ENCODE assay signal across 29 mouse cellular contexts in the genomic region with DNA sequence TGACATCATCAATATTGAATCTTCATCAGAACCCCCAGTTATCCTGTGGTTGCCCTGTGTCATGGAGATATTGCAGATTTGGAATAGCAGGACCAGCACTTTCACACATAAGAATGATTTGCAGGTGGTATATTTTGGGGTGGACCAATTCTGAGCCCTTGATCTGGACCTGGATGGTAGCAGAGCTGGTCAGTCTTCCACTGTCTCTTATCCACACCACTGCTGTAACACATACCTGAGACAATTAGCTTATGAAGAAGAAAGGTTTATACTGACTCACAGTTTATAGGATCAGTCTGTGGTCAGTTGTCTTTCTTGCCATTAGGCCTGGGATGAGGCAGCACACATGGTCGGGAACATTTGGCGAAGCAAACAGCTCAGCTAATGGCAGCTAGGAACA. TPM values are rescaled to one million over a fixed set of nuclear protein-coding genes. Genes with fewer than 3 reads are reported as not detected.
"Had no signal": no experiment of that assay in that cellular context is flagged by ENCODE, and none has a peak within 500 bp of the region (broad histone marks: within the 10 kb centered on the region; RNA-seq: fewer than 3 reads in every experiment).

No protein-coding gene starts in this region.

- ATAC-seq: forebrain, embryonic 13.5 days; forebrain, embryonic 14.5 days; forebrain, embryonic 15.5 days; forebrain, embryonic 16.5 days; forebrain, postnatal 0 days had no signal

- DNase-seq: cerebellum, adult 18-20 months; cerebellum, adult 2 months; cerebellum, adult 8-10 months; cerebellum, adult 9-10 months; cerebellum, adult 9-11 months; cerebellum, postnatal 10 days; cerebellum, postnatal 14 days; cerebellum, postnatal 25 days; cerebellum, postnatal 36 days; embryo, embryonic 11 days; forebrain, postnatal 0 days; gastrocnemius, adult 2 months; gastrocnemius, postnatal 10 days; gastrocnemius, postnatal 14 days; gastrocnemius, postnatal 25 days; gastrocnemius, postnatal 36 days; heart, adult 18-20 months had no signal

- H3K4me1 ChIP-seq: embryonic facial prominence, embryonic 12.5 days; embryonic facial prominence, embryonic 15.5 days; forebrain, embryonic 10.5 days; forebrain, embryonic 12.5 days; forebrain, embryonic 13.5 days; forebrain, embryonic 15.5 days had no signal

- H3K27me3 ChIP-seq: embryonic facial prominence, embryonic 12.5 days; embryonic facial prominence, embryonic 13.5 days; embryonic facial prominence, embryonic 15.5 days; forebrain, embryonic 12.5 days; forebrain, embryonic 13.5 days; forebrain, embryonic 15.5 days had no signal

- H3K36me3 ChIP-seq: embryonic facial prominence, embryonic 10.5 days; embryonic facial prominence, embryonic 12.5 days; embryonic facial prominence, embryonic 13.5 days; embryonic facial prominence, embryonic 15.5 days; forebrain, embryonic 10.5 days; forebrain, embryonic 12.5 days; forebrain, embryonic 15.5 days had no signal

- H3K4me2 ChIP-seq: embryonic facial prominence, embryonic 12.5 days; embryonic facial prominence, embryonic 13.5 days; embryonic facial prominence, embryonic 15.5 days; forebrain, embryonic 12.5 days; forebrain, embryonic 13.5 days; forebrain, embryonic 15.5 days had no signal

- H3K4me3 ChIP-seq: embryonic facial prominence, embryonic 10.5 days; embryonic facial prominence, embryonic 12.5 days; embryonic facial prominence, embryonic 13.5 days; embryonic facial prominence, embryonic 15.5 days; erythroblast, embryonic 14.5 days; forebrain, embryonic 10.5 days; forebrain, embryonic 12.5 days; forebrain, embryonic 13.5 days; forebrain, embryonic 15.5 days; gastrocnemius, adult 2 months had no signal

- H3K9me3 ChIP-seq: embryonic facial prominence, embryonic 10.5 days; embryonic facial prominence, embryonic 12.5 days; embryonic facial prominence, embryonic 13.5 days; embryonic facial prominence, embryonic 15.5 days; forebrain, embryonic 10.5 days; forebrain, embryonic 12.5 days; forebrain, embryonic 13.5 days; forebrain, embryonic 15.5 days had no signal

- H3K9ac ChIP-seq: embryonic facial prominence, embryonic 12.5 days; embryonic facial prominence, embryonic 13.5 days; embryonic facial prominence, embryonic 15.5 days; forebrain, embryonic 12.5 days; forebrain, embryonic 13.5 days; forebrain, embryonic 15.5 days; forebrain, postnatal 0 days had no signal

- H3K27ac ChIP-seq: embryonic facial prominence, embryonic 10.5 days; embryonic facial prominence, embryonic 12.5 days; embryonic facial prominence, embryonic 13.5 days; embryonic facial prominence, embryonic 15.5 days; forebrain, embryonic 10.5 days; forebrain, embryonic 12.5 days; forebrain, embryonic 13.5 days; forebrain, embryonic 15.5 days; gastrocnemius, adult 2 months had no signal

RNA-seq across cellular contexts. Expression of a gene that starts 55.1 kb away (rescaled TPM):
- total RNA-seq: granulocyte monocyte progenitor cell, adult 5-6 weeks had no signal
